Mouse (Mus musculus) myocyte (in vitro differentiated cells): Measurements from ENCODE around the gene Prpf6.

Experiments used
- MAX ChIP-seq: IDR thresholded peaks from one replicate; pipeline ENCODE4 v1.6.1; 2011; ENCODE audit warnings: low read depth, mild to moderate bottlenecking, control low read depth
- POLR2A ChIP-seq: IDR thresholded peaks from one replicate; pipeline ENCODE4 v1.6.1; 2011; ENCODE audit warnings: low read depth, mild to moderate bottlenecking, control low read depth, moderate library complexity; ENCODE audit not compliant: insufficient read length
- POLR2AphosphoS2 ChIP-seq: IDR thresholded peaks from one replicate; pipeline ENCODE4 v1.6.1; 2011; ENCODE audit warnings: low read depth, control low read depth; ENCODE audit not compliant: insufficient read length
- TCF12 ChIP-seq: IDR thresholded peaks from one replicate; pipeline ENCODE4 v1.6.1; 2011; ENCODE audit warnings: mild to moderate bottlenecking, control low read depth; ENCODE audit not compliant: poor library complexity, insufficient read depth, severe bottlenecking

DNA sequence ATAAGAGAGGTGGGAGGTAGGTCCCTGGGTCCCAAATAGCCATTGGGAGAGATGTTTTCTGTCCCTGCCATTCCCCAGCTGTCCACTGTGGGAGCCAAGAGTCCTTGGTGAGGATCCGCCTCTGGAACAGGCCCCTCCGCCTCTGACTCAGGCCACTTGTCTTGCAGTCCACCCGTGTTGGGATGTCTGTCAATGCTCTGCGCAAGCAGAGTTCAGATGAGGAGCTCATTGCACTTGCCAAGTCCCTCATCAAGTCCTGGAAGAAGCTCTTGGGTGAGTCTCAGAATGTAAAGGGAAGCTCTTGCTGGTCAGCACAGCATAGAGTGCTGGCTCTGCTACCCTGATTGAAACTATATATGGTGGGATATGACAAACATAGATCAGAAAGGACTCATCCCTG is 91.7 kb downstream of the Prpf6 start:
- no peak for TF ChIP-seq POLR2AphosphoS2
- TF ChIP-seq MAX, result no peak
- no peak for TF ChIP-seq TCF12
- no peak for TF ChIP-seq POLR2A
